Mouse (Mus musculus) cerebellum, postnatal 36 days (tissue): ENCODE data around the gene Tagln3.
A peak's percentile ranks its signal among the peaks of the same experiment; 100 is the strongest.

Experiments
- DNase-seq, 2 experiments: peaks; one replicate each; pipeline ENCODE4 v3.0.0; 2021 to 2022; ENCODE audit warnings: mixed read lengths in 2 of 2

Tagln3 gene

DNA sequence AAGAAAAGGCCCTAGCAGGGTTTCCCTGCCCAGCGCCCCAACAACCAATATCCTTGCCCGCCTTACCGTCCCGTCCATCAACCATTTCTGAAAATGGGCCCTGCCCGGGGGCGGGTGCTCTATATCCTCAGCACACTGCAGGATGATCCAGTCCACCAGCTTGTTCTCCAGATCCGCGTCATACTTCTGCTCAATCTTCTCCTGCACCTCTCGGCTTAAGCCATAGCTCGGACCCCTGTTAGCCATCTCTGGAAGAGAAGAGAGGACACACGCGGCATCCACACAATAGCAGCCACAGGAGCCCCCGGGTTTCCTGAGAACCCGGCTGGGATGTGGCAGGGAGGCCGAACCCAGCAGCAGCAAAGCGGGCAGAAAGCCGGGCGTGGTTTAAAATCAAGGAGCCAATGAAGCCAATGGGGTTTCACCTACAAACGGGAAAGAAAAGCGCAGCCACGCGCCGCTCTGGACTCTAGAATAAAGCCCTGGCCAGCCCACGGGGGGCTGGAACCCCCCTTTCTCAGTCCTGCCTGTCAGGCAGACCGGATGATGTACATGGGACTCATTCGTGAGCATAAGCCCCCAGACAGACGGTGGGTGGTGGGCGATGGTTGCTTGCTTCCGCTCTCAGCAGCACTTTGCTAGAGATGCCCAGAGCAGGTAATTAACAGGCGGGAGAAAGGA is at the start of gene Tagln3:
Gene Tagln3, minus strand, starts transcription at position 548 of the 681 bp plus-strand sequence.
- peak; percentile 78 to 84 for DNase-seq

DNA sequence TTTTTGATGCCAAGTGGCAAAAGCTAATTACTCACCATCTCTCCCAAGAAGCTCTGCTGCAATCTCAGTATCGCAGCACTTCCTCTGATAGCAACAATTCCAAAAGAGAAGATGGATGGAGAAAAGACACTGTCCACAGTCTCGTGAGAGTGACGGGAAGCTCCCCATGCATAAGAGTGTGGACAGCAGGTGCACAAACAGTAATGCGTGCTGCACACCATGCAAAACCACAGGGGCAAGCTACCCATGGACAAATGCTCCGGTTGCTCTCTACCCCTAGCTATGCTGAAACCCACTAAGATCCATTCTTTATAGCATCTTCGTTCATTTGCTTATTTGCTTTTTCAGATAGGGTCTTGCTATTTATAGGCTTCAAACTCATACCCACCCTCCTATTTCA is 46.5 kb upstream of the Tagln3 start:
- peak in 1 of 2 experiments; percentile 25 for DNase-seq

DNA sequence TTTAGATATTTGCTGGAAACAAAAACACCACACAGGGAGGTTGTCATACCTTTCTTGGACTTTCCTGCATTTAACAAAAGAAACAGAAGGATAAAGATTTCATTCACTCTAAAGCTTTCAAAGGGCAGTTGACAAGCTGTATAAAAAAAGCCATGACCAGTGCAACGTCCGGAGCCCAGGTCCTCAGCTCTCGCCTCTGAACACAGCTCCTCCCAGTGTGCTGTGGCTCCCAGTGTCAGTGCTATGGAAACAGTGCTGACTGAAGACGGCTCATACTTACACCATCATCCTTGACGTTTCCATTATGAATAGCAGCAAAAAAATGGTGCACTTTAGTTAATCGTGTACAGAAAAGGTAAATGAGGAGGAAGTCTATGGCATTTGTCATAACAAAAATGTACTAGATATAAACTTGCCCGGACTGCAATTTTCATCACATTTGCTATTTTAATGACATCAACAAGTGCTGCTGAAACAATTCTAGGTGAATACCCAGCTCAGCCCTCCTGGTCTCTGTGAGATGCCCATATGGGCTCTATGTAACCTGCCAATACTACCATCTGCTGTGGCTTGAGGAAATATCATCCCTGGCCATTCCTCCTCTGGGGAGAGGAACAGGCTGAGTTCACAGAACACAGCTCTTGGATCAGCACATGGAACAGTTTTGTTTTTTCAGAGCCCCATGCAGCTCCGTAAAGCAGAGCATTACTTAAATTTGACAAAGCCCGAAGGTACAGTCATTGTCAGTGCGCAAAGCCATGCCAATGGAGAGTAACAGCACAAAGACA is 43.6 kb upstream of the Tagln3 start:
- peak; percentile 74 to 84 for DNase-seq

DNA sequence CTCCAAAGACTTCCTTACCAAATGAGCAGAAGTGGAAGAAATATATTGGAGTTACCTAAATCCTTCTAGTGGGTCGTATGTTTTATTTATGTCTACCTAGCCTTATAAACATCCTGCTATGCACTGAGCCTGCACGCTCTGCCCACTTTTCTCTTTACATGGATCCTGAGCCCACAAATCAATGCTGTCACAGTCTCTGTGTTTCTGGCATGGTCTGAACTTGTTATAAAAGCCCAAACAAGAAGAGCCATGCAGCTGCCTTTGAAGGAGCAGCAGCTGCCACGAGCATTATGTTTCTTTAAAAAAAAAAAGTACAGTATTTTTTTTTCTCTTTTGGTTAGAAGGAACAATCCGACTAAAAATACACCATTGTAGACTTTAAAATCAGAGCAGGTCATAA is 43.0 kb upstream of the Tagln3 start:
- DNase-seq, result no peak

DNA sequence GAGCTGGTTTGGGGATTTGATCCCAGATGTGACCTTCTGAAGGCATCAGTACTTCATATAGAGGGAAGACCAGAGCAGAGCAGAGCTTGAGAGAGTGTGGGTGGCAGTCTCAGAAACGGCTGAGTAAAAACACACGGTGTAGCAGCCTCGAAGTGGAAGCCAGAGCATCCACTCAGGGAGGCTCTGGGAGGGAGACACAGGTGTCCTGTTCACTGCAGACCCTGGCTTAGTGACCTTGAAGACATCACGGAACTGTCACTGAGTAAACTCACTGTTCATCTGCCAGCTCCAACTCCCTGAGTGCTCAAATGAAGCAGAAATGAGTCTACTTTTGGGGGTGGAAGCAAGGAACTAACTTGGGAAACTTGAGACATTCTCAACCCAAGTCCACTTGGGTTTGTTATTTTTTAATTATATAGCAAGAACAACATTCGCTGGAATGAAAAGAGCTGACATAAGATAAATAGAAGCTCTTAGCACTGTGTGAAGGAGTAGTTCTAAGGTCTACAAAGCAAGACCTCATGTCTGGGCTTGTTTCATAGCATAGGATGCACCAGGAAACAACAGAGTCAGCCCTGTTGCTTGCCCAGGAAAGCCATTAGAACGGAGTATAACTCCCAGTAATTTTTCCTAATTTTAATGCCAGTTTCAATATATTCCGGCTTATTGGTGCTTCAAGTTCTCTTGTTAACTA is 41.5 kb upstream of the Tagln3 start:
- no peak for DNase-seq

DNA sequence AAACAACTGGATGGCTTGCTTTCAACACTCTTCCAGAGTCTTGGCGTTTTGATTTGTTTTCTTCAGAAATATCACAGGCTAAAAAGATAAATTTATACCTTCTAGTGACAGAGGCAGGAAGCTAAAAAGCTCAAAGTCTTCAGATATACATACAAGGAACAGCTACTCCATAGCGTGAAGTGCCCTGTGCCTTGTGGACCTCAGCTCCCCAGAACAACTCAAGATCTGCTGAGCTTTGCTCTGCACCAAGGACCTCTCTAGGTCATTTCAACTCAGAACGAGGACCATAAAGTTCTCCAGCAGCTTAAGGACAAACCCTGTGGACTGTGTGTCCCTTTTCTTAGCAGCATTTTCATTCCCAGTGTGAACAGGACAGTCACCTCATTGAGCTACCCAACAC is 40.7 kb upstream of the Tagln3 start:
- no peak for DNase-seq

DNA sequence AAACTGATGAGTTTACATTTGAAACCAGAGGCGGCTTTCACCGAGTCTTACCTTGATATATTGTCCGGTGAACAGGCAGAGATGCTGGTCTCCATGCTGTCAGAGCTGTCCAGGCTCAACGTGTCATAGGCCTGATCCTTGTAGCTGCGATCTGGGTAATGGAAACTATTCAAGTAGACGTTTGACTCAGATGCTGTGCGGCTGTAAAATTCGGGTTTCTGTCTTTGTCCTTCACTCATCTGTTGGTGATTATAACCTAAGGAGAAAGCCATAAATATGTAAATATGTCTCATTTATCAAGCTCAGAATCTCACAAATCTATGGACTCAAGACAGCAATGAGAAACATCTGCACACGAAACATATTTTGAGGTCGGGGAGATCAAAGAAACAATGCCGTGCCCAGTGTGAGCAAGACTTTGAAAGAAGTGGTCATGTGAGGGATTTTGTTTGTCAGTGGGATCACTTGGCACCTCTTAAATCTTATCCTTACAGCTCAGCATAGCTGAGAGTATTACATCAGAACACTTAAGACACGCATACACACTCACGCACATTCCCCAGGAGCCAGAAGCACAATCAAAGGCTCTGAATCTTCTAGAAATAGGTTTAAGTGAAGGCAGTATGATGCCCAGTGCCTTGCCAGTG is 38.6 kb upstream of the Tagln3 start:
- DNase-seq, result no peak

DNA sequence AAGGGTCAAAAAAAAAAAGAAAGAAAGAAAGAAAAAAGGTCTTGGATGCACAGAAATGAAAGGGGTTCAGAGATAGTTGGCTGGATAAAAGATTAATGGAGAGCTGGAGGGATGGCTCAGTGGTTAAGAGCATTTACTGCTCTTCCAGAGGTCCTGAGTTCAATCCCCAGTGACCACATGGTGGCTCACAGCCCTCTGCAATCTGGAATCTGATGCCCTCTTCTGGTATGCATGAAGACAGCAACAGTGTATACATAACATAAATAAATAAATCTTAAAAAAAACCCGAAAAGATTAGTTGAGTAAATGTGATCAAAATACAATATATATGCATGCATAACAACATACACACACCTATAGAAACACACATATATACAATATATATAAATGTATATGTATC is 37.0 kb upstream of the Tagln3 start:
- no peak for DNase-seq

DNA sequence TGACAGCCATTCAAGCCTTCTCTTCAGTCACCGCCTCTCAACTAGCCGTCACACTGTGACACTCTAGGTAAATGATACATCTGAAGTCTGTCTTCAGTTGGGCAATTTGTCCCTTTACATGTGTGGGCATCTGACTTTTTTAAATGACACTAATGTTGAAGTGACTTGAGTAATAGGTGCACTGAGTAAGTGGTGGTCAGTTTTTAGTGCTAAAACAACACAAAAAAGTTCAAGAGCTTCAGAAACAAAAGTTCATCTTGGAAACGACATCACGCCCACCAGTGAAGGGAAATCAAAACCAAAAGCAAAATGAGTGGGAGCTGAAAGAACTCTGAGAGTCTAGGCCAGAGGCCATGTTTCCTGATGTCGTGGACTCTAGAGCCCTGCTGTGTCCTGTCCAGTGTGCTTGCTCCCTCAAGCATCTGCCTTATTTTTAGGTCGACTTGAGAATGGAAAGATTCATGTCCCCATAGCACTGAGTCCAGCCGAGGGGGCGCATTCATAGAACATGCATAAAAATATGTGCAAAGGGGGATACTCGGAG is 34.4 kb upstream of the Tagln3 start:
- no peak for DNase-seq

DNA sequence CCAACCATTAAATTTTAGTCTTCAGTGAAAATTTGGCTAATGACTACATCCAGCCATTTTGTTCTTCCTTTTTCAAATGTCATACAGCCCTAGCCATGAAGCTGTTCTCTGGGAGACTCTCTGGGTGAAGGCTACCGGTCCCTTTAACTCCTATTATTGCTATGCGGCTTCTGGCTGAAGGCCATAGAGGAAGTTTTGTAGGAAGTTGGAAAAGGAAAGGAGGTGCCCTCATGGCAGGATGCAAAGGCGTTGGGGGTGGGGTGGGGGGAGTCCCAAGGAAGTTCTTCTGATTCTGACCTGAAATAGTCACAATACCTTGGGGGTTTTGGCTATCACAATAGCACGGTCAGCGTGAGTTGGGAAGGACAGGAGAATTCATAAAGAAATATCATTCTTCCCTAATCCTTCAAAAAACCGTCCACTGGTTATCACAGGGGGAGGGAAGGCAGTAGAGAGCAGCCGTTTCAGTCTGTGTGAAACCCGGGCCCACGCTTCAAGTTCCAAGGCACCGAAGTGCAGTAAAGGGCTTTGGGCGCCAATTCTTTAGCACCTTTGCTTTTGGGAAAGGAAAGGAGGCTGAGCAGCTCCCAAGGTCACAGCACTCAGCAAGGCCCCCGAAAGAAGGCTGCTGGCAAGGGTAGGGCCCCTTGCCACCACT is 33.1 kb upstream of the Tagln3 start:
- DNase-seq, result no peak

DNA sequence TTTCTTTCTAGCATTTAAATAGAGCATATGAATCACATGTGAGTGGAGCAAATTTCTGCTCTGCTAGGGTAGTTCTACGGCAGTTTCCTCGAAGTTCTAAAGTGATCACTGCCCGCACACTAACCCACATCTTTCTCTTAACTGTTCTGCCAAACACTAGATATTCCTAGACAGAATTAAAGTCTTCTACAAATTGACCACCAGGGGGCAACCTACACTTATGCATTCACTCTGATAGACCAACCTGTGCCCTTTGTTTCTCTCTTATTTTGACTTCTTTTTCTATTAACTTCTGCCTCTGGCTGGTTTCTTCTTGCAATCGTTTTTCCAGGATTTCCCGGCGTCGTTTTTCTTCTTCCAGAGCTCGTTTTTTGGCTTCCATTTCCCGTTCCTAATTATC is 32.4 kb upstream of the Tagln3 start:
- DNase-seq, result peak in 1 of 2 experiments; percentile 59

DNA sequence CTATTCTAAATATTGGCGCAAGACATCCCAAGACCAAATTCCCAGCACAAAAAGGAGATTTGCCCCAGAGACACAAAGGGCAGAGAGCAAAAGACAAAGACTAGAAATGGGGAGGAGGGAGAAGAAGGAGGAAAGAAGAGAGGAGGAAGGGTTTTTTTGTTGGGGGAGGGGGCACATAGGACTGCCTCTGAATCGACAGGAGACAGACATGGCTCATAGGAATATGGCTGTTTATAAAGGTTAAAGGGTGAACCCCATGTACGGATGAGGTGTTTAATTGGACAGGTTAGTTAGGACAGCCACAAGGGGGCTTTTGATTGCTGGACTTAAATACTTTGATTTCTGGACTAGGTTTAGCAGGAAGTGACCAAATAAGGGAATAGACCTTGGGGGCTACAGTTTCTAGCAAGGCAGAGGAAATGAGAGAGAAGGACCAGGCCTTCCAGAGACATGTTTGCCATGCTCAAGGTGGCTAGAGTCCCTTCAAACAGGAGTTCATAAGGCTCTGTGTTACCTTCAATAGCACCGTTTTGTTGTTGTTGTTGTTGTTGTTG is 19.3 kb upstream of the Tagln3 start:
- DNase-seq, result no peak

DNA sequence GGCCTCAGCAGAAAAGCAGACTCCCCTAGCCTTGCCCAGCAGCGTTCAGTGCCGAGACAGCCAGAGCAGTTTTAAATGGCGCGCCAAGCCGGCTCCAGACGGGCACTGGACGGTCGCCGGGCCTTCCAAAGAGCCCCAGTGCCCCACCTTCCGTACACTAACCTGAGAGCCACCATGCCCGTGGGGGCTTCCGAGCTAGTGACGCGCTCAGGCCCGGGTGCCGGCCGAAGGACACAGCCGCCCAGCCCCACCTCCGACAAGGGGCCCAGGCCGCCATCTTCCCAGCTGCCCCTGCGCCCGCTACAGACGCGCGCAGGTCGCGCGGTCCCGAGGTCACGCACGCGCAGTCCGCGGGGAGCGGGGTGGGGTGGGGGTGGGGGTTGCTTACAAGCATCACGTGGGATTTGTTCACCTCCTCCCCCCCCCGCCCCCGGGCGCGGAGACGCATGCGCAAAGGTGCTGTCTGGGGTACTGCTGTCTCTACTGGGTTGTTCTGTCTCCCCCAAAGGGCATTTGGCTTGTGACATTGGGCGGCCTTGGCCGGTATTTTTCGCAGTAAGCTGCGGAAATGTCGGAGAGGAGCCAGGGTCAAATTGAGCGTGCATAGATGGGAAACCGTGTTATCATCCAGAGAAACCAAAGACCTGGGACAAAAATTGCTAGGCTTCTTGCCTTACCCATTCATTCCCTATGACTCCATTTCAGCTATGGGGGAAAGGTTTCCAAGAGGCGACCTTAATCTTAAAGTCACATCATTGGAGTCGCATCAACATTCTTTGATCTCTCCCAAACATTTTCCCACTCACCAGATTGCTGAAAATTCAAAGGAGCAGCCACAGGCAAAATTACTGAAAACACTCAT is 18.4 kb upstream of the Tagln3 start, which contains the start of gene Abhd10:
Gene Abhd10, minus strand, starts transcription at position 341 of the 862 bp plus-strand sequence.
- DNase-seq, result peak; percentile 98 to 99

DNA sequence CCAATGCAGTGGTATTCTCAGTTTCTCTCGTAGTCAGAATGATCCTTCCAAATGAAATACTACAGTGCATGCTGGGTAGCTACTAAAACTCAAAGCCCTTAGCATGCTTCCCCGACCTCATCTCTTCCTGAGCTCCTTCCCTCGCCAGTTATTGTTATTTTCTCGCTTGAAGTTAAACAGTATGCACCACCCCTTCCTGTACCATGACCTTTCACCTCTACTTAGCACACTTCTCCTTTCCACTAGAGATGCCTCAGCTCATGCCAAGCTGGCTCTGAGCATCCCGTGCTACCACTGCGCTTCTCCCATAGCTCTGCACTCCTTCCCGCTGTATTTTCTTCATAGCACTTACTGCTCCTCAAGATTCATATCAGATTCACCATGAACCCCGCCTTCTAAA is 13.5 kb upstream of the Tagln3 start:
- DNase-seq, result no peak

DNA sequence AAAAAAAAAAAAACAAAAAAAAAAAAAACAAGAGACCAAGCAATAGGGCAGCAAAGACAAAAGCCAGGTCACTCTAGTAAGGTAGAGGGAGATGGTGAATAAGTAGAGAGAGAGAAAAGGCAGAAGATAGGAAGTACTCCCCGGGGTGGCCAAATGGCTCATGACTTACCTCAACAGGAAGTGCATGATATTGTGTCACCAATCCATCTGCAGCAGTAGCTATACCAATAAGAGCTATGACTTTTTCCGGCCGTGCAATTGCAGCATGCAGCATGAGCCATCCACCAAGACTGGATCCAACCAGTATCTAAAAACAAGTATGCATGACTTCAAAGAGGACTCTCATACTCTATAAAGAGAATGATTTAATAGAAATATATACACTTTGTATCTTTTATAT is 12.3 kb upstream of the Tagln3 start:
- DNase-seq, result no peak

DNA sequence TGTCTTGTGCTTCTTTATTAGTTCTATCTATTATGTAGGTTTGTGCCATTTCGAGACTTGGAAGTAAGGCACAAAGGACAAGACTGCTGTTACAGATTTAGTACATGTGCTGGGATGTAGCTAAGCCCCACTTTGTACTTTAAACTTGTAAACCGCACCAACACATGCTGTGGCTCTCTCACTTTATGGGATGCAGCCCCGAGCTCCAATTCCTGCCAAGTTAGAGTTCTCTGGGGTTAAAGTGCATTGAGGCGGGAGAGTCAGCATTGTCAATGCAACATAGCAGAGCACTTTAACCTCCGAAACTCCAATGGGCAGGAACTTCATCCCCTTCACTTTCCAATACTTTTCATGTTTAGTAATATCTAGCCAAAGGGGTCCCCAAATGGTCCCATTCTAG is 4.8 kb upstream of the Tagln3 start:
- DNase-seq, result no peak

DNA sequence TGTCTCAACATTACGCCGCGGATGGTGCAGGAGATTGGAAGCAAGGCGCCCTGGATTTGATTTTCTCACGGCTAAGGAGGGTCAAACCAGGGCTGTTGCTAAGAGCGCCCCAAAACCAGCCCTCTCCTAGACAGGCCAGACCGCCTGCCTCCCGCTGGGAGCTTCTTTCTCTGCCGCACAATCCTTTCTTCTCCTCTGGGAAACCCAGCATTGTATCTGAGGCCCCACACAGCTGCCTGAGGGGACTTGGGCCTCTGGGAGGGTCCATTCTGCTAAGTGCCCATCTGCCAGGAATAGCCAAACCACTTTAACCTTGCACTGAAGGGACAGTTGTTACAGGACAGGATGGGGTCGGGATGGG is 314 bp upstream of the Tagln3 start:
- peak in 1 of 2 experiments; percentile 61 for DNase-seq

DNA sequence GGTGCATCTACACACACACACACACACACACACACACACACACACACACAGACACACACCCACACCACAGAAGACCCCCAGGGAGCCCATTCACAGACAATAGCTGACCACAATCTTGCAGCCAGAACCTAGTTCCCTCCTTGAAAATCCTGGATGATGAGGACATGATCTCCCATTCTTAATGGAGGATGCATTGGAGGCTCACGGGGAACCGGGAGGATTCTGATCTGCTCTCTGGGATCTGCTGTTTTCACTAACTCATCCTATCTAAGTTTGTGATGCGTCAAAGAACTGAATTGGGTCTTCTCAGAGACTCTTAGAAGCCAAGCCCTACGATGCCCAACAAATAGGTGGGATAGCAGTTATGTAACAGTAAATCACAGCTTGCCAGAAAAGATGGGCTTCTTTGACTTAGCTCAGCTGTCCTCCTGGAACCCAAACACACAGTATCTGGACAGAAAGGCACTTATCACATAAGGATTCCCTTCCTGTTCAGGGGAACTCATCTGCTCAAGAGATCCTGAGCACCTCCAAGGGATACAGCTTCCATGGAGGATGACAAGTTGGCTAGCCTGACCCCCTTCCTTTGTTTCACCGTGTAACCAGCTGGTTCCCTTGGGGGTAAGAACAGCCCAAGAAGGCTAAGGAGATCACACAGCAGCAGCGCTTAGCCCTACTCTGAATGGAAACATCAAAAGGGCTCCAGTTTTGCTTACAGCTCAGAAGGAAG is 1.1 kb downstream of the Tagln3 start:
- peak; percentile 27 to 62 for DNase-seq

DNA sequence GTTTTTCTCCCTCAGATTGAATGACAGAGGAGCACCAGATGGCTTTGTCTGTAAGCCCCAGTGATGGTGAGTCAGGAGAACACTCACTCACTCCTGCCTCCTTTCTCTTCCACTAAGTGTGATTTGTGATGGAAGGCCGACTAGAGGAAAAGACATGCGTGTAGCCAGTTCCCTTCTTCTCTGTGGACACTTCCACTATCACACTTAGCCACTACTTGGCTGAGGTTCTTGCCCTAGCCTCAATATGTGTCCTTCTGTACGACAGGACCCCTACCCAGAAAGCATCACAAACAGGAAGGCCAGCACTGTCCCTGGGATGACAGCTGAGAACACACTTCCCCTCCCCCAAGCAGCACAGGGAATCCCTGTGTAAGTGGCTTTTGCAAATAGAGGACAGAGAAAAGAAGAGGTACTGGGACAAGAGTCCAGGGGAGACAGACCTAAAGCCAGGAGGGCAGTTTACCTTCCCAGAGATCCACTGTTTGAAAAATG is 1.9 kb downstream of the Tagln3 start:
- DNase-seq, result peak; percentile 42 to 63

DNA sequence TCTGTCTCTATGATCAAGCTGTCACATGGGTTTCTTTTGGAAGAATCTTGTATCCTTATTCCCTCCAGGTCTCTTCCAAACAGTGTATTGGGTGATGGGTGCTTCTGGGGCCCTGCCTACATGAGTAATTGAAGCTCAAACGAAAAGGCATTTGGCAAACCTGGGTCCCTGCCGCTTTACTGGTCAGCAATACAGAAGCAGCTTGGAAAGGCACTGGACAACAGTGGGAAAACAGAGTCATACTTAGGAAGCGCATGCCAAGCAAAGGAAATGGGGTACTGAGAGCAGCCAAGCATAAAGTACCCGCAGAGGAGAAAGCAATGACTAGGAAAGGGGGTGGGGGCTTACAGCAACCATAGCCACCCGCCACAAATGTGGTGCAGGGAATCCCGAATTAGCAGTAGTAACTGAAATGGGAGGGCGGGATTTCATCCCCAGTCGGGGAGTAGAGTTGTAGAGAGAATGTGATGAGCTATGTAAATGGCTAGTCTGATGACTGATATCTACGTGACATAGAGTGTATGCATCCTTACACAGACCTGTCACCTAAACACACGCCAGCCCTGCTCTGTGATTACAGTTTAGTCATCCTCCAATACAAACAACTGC is 4.3 kb downstream of the Tagln3 start:
- peak; percentile 45 to 53 for DNase-seq
